Mouse (Mus musculus) hematopoietic stem cell, adult 5-6 weeks (primary cell): ENCODE data around the gene Camk2g. TPM values are rescaled to one million over a fixed set of nuclear protein-coding genes. Genes with fewer than 3 reads are reported as not detected.

Source experiments
- ATAC-seq, 2 experiments: fragments of 125-278 bp in 1 of 2; replicated peaks in 1 of 2; 2 replicates each; pipeline ENCODE4 v1.8.0; 2016 to 2017; ENCODE audit warnings: inconsistent platforms in 2 of 2, mild to moderate bottlenecking in 2 of 2, moderate number of reproducible peaks in 2 of 2, low read depth in 1 of 2, moderate TSS enrichment in 1 of 2; ENCODE audit not compliant: low FRiP score in 2 of 2, poor library complexity in 2 of 2, severe bottlenecking in 2 of 2, insufficient read depth in 1 of 2, low TSS enrichment in 1 of 2
- total RNA-seq: library from RNA; stranded (forward); fragments of 172-1452, 232-1000 nt; gene quantifications from 2 replicates; pipeline ENCODE4 v1.2.3, GENCODE M21; 2017

Camk2g gene
- total RNA-seq, 1 experiment from 2014 or later: 99.3 TPM

DNA sequence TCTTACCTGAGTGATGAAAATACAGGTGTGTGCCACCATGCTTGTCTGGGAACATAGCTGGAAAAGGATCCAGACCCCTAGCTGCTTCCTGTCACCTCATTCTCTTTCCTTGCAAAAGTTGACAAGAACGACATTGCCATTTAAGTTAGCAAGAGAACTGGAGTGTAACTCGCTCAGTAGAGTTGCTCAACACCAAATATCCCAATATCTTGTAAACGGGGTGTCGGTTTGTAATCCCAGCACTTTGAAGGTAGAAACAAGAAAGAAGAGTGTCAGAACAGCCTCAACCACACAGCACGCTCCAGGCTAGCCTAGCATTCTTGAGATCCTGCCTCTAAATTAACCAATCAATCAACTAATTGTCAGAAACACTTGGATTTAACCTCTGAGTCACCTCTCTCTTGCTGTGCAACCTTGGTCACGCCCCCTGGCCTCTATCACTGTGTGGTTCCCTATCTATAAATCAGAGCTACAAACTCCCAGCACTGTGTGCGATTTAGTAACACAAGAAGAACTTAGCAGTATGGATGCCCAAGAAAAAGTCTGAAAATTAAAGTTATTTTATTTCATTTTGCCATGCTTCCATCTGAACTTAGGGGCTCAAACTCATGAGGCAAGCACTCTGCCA is 18.0 kb upstream of the Camk2g start:
- ATAC-seq: no peak

DNA sequence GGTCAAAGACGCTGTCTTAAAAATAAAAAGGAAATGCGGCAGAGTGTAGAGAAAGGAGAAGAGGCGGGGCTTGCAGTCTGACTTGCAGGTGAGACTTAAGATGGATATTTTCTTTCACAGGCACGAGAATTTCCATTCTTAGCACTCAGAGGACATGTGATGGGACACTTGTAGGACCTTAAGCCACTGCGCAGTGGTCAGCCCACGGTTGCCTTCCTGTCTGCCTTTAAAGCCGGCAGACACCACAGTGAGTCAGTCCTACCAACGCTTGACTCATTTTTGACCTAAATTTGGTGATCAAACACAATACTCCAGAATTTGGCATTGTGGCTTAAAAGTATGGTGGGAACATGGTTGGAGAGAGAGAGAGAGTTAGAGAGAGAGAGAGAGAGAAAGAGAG is 17.3 kb upstream of the Camk2g start:
- peak in 1 of 2 experiments; percentile 42; a peak in 1 of 4 replicates for ATAC-seq

DNA sequence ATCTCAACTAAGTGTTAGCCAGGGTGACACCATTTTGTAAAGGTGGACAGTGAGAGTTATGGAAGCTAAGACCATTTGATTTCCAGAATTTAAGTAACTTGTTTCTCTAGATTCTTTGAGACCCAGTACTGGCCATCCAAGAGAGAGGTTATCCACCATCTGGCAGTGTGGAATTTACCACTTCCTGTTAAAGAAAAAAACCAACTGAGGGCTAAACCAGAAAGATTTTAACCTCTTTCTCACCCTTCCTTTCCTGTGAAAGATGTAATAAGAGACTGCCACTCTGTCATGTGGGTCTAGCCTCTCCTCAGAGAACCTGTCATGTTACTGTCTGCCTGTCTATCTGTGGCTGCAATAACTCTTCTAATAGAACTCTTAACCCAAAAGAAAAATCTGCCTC is 15.9 kb upstream of the Camk2g start:
- peak; percentile 55 to 69 for ATAC-seq

DNA sequence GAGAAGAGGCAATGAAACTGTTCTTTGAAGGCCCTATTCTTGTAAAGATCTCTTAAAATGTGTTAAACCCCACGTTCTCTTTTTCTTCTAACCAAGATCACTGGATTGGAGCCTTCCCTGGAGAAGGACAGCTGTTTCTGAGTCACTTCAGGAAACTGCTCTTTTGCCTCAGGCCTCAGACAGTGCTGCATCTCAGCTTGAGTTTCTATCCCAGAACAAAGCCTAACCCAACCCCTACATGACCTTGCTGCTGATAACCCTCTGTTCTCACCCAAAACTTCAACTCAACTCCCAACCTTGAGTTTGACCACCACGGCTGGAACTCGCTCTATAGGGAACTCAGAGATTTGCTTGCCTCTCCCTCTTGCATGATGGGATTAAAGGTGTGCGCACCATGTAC is 15.5 kb upstream of the Camk2g start:
- ATAC-seq: no peak

DNA sequence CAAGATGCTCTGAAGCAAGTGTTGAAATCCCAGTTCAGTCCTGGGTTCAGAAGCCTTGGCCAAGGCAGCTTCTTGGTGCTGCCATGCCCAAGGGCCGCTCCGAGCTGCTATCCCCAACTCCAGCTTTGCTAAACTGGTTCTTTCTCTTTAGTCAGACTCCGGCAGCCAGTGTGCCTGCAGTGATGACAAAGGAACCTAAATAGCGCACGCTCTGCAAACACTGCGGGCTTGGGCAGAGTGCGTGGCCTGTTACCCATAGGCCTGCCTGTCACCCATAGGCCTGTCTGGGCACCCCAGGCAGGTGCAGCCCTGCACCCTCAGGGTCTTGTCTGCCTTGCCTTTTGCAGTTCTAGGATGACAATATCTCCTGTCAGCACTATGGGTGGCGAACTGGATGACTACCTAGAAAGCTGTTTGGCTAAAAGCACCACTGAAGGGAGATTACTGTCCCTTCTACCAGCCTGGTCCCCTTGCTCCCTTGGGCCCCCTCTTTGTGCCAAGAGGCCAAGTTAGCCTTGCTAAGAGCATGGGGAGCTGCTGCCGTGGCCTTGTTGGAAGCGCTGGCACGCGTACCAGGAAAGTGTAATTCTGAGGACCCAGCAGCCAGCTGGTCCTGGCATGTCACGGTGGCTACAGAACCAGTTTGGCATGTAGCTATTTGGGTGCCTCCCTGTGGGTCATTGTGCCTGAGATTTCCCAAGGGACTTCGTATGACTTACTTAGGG is 12.4 kb upstream of the Camk2g start:
- ATAC-seq: no peak

DNA sequence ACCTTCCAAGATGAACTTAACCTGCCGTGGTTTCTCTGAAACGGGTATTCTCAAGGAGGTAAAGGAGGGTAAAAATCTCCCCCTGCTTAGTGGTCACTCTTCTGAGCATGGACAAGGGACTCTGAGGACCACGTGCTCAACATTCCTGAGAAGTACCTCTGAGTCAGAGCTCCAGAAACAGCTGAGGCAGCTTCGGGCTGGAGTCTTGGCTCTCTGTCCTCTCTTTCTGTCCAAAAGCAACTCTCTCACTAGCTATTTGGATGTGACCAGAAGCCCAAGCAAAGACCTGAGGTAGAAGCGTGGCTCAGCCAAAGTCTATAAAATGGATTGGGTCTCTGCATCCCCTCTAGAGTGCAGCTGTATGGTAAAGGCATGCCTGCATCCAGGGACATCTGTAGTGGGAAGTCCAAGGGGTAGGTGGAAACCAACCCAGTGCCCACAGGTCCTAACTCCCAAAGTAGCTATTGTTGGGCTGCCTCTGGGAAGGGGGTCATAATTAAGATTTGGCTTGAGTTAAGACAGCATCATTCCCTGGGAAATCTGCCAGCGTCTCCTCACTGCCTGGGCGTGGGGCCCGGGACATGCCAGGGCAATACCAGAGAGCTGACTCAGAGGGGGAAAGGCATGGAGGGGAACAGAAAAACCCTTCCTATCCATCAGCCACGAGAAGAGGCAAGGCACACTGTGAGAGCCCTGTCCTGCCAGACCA is 11.2 kb upstream of the Camk2g start:
- no peak for ATAC-seq

DNA sequence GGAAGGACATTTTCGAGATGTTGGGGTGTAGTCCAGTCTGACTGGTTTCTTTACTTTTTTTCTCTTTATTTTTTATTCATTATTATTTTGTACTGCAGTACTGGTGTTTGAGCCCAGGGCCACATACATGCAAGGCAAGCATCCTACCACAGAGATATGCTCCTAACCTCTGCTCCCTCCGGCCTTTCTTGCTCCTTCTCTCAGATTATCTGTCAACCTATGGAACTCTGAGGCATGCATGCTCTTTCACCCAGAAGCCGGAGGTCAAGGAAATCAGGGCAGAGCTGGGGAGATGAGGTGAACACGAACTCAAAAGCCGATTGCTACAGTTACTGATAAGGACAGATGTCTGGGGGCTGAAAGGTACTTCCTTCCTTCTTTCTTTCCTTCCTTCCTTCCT is 10.6 kb upstream of the Camk2g start:
- ATAC-seq: no peak

DNA sequence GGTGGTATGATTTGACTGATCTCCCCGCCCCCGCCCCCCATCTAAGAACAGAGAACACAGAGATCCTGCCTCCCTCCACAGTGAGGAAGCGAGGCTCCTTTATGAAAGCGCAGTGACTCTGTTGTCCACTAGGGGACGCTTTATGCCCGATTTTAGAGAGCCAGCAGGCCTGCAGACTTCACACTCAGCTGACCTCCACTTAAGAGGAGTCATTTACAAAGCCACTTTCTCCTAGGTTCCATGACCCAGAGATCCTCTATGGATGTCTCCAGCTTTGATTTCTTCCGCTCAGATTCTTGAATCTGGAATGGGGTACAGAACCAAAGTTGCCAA is 9.7 kb upstream of the Camk2g start:
- peak; percentile 77 to 91 for ATAC-seq

DNA sequence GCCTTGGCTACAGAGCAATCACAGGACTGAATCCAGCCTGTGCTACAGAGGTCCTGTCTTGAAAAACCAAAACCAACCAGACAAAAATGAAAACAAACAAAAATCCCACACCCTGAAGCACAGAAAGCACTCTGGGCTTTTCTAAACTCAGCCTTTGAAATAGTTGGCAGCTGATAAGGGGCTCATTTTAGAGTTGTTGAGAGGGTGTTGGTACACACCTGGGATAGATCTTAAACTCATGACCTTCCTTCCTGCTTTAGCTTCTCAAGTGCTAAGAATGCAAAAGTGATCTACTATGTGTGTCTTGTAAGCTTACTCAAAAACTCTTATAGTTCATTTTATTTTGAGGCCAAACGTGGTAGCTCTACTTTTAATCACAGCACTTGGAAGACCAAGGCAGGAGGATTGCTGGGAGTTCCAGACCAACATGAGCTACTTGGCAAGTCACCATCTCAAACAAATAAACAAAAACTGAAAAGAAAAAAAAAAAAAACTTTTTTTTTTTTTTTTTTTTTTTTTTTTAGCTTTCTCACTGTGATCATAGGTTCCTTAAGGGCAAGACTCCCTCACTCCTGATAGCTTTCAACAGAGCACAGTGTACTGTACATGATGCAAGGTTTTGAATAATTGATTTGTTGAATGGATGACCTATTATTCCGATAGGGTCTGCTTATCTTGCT is 9.2 kb upstream of the Camk2g start:
- ATAC-seq: 0 out of 4 replicates have a peak, but pooled peaks of 1 of the 2 experiments have one; percentile 23

DNA sequence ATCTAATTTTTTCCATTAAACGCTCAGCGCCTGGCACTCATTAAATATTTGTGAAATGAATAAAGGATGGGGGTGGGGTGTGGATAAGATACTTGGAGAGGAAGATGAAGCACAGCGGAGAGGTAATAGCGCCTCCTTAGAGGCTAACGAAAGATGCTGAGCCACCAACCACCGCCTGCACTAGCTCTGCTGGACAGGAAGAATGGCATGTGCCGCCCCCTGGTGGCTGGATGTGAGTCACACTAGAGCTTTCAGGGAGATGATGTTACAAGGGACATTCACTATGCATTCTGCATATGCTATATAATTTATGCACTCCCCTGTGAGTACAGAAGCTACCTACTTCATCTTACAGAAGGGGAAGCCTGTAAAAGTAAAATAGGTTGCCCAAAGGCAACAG is 4.9 kb upstream of the Camk2g start:
- peak; percentile 77 for ATAC-seq

DNA sequence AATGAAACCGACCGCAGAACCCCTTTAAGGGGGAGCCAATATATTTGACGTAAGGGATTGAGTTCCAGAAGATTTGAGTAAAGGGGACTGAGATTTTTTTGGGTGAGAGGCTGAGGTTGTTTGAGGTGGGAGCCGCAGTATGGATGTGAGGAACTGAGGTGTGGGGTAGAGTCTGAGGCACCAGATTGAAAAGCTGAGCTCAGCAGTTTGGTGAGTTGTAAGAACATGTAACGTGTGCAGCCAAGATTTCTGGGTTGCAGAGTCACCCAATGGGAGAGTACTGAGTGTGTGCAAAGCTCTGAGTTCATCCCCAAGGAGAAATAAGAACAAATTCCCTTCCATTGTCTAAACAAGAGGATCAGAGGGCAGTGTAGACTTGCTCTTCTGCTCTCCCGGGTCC is 4.4 kb upstream of the Camk2g start:
- ATAC-seq: no peak

DNA sequence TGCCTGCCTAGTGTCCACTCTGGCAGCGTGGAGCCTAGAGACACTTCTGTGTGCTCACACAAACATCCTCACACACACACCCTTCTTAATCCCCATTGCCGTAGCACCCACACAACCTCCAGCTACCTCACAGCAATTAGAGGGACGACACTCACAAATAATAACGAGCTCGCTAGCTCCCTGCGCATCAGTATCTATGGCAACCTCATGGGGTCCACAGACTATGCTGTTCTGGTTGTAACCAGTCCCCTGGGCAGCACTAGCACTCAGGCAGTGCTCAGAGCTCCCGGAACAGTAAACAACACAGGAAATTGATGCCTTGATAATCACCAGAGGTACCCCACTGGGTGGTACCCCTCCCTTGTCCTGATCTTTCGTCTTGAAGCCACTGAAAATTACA is 2.8 kb upstream of the Camk2g start:
- no peak for ATAC-seq

DNA sequence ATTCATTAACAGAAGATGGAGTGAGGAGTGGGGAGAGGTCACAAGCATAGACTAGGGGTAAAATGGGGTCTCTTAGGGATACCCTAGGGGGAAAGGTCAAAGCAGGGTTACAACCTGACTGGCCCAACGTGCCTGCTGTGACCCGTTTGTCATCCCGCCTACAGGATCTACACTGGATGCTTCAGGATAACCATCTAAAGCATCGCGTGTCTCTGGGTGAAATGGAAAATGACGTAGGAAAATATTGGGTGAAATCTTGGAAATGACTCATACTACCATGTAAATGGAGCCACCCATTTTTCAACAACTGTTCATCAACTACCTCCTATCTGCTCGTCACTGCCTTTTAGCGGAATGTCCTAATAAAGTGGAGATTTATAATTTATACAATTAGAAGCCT is 2.3 kb upstream of the Camk2g start:
- no peak for ATAC-seq

DNA sequence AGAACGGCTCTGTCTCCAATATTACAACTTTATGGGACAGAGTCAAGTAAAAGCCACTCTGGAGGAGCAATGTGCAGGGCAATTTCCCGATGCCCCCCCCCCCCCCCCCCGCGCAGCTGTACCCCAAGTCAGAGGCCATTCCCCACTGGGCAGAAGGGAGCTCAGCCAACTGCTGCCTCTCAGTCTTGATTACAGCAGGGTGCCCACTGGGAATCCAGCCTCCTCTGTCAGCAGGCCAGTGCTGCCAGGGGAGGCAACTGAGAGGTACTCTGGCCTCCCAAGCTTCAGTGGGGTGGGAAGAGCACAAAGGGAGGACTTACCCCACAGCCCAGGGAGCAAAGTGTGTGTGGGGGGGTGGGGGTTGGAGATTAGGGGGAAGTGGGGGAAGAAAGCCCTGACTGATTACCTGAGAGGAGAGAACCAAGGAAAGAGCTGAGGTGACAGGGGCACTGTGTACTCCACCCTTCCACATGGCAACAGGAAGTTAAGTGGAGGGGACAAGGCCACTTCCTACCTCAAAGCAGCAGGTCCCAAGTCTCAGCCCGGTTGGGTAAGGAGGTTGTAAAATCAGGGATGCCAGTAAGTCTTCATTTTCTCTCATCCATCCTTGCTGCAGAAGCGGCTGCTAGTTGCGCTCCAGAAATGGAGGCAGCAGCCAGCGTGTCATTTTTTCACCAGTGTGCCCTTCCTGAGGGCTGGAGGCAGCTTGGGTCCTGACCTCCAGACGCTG is 1.7 kb upstream of the Camk2g start:
- ATAC-seq: no peak

DNA sequence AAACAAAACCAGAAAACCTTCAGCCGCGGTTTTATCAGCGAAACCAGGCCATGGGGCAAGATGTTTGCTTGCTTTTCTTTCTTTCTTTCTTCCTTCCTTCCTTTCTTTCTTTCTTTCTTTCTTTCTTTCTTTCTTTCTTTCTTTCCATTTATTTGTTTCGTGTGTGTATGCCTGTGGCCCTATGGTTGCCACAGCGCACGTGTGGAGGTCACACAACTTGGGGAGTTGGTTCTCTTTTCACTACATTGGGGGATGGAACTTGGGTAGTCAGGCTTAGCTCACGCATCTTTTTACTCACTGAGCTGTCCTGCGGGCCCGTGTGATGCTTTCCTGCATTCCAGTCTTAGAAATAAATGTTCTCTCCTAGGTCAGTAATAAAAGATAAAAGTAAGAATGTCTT is 701 bp upstream of the Camk2g start:
- ATAC-seq: no peak

DNA sequence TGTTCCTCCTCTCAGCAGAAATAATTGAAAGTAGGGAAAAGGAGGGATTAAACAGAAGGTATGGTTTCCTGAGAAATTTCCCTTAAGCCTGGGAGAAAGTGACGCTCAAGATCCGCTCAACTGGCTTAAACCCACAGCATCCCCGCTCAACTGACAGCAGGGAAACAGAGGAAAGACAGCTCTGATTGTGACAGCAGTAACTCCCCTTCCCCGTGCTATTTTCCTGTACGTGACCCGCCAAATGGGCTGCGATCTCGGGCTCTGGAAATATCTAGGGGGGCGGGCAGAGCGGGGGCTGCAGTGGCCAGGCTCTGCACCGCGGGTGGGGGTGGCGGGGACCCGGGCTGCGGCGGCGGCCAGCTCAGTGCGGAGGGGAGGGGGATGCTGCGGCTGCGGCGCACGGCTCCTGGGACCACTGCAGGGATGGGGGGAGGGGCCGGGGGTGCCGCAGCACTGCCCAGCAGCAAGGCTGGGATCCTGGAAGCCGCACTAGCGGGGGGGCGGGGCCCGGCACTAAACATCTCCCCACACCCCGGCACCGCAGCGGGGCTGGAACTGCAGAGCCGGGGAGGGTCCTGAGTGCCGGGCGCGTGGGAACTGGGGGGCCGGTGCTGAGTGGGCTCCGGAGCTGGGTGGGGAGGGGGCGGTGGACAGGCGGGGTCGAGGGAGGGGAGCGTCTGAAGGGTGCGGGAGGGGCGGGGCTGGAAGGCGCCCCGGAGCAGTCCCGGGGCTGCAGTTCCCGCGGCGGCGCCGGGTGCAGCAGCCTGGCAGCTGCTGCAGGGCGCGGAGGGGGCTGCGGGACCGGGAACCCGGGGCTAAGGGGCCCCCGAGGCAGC is 748 bp downstream of the Camk2g start:
- no peak for ATAC-seq
